Mouse (Mus musculus) bone marrow macrophage, adult 2 months (primary cell): ENCODE results near the gene Spin2d.

Experiments
- CTCF ChIP-seq: IDR thresholded peaks from 2 replicates; pipeline ENCODE4 v1.5.1; 2012; ENCODE audit warnings: low read depth, mild to moderate bottlenecking, low read length, moderate library complexity
- POLR2A ChIP-seq: IDR thresholded peaks from 2 replicates; pipeline ENCODE4 v1.6.1; 2012; ENCODE audit warnings: mild to moderate bottlenecking, low read depth, low read length, borderline replicate concordance

- no peak for TF ChIP-seq CTCF
- no peak for TF ChIP-seq POLR2A
Observed at GRCm38 (mm10) chrX:73225365-73225764, 48.6 kb upstream of the Spin2d start.
